Mouse (Mus musculus) kidney, embryonic 15.5 days (tissue): ENCODE measurements around the gene Ttc30a2. TPM values are rescaled to one million over a fixed set of nuclear protein-coding genes. Genes with fewer than 3 reads are reported as not detected.

Experiments
- polyA plus RNA-seq: library from polyadenylated mRNA; unstranded; fragments of >200 nt; fragmentation: Nextera tagmentation; extraction: Ambion mirVana; gene quantifications from 2 replicates; pipeline ENCODE4 v1.2.1, GENCODE M21; 2015

Ttc30a2 gene
- polyA plus RNA-seq, 1 experiment from 2014 or later: 0.47 TPM

Other genes starting within 250 kb of the Ttc30a2 start
- gene Agps, start 146.0 kb downstream of the Ttc30a2 start, polyA plus RNA-seq: 39.1 and 41.5 TPM in 2 replicates
- 11.8 and 12.3 TPM in 2 replicates for gene Ttc30b, start 39.6 kb downstream of the Ttc30a2 start, polyA plus RNA-seq
- 8.2 and 9.2 TPM in 2 replicates for gene Ttc30a1, start 3.8 kb upstream of the Ttc30a2 start, polyA plus RNA-seq